Mouse (Mus musculus) liver, embryonic 11.5 days (tissue): ENCODE data around the gene Ppp1r35. TPM values are rescaled to one million over a fixed set of nuclear protein-coding genes. Genes with fewer than 3 reads are reported as not detected.

Experiments
- ATAC-seq: fragments of 200-750 bp; cut with Nextera tagmentation; replicated peaks from 2 replicates; pipeline ENCODE4 v1.8.0; 2017; ENCODE audit warnings: moderate number of reproducible peaks, mild to moderate bottlenecking, moderate TSS enrichment, moderate library complexity; ENCODE audit not compliant: low FRiP score
- DNase-seq: peaks from one replicate; pipeline ENCODE4 v3.0.0-alpha.2; 2017; ENCODE audit warnings: low spot score
- H3K27ac ChIP-seq: fragments of 300-500 bp; sonication (generic); 2 replicates; pipeline ENCODE4 v1.5.1; 2014; ENCODE audit warnings: mild to moderate bottlenecking, low read depth, low read length, control low read depth
- H3K27me3 ChIP-seq: fragments of 300-500 bp; sonication (generic); replicated peaks from 2 replicates; pipeline ENCODE4 v1.6.1; 2014; ENCODE audit warnings: low read length, mixed read lengths; ENCODE audit not compliant: control insufficient read depth, insufficient read depth
- H3K36me3 ChIP-seq: fragments of 300-500 bp; sonication (generic); 2 replicates; pipeline ENCODE4 v1.6.1; 2014; ENCODE audit warnings: mild to moderate bottlenecking, low read length, moderate library complexity, mixed read lengths; ENCODE audit not compliant: control insufficient read depth, insufficient read depth
- H3K4me1 ChIP-seq: fragments of 300-500 bp; sonication (generic); replicated peaks from 2 replicates; pipeline ENCODE4 v1.6.1; 2014; ENCODE audit warnings: low read length, mixed read lengths; ENCODE audit not compliant: control insufficient read depth, insufficient read depth
- H3K4me2 ChIP-seq: fragments of 300-500 bp; sonication (generic); 2 replicates; pipeline ENCODE4 v1.6.1; 2014; ENCODE audit warnings: mild to moderate bottlenecking, control low read depth, moderate library complexity
- H3K4me3 ChIP-seq: fragments of 300-500 bp; sonication (generic); 2 replicates; pipeline ENCODE4 v1.5.1; 2014; ENCODE audit warnings: low read depth, low read length, control low read depth
- H3K9ac ChIP-seq: fragments of 300-500 bp; sonication (generic); 2 replicates; pipeline ENCODE4 v1.6.1; 2014; ENCODE audit warnings: low read depth, low read length, control low read depth
- H3K9me3 ChIP-seq: fragments of 300-500 bp; sonication (generic); 2 replicates; pipeline ENCODE4 v1.6.1; 2016; ENCODE audit warnings: low read length, inconsistent platforms, mixed read lengths; ENCODE audit not compliant: control insufficient read depth
- WGBS: fragments of 180-500 bp; shearing (Covaris S2); extraction: QIAGEN DNeasy Blood & Tissue Kit; methylation state at CpG from one replicate; pipeline ENCODE4 v1.1.7; 2014; 5-methylcytosine and 5-hydroxymethylcytosine counted together
- polyA plus RNA-seq: library from polyadenylated mRNA; unstranded; fragments of >200 nt; fragmentation: Nextera tagmentation; extraction: Ambion mirVana; gene quantifications from 2 replicates; pipeline ENCODE4 v1.2.1, GENCODE M21; 2014

The Ppp1r35 gene
- polyA plus RNA-seq, 1 experiment from 2014 or later = 55.0 TPM

GRCm38 (mm10) chr5:137826421-137826820 is 47.8 kb downstream of the Ppp1r35 start:
- WGBS = 24% methylated on average over 7 of the region's 7 CpGs
- no peak for ATAC-seq
- Histone ChIP-seq H3K27ac (no peak overlapping the region), H3K9me3 (no peaks in the 10 kb centered on the region), H3K9ac (no peak overlapping the region), H3K4me2 (no peak overlapping the region), H3K4me3 (no peak overlapping the region), H3K4me1 (no peaks in the 10 kb centered on the region), H3K36me3 (no peaks in the 10 kb centered on the region), H3K27me3 (no peaks in the 10 kb centered on the region)
- DNase-seq = no peak

DNA sequence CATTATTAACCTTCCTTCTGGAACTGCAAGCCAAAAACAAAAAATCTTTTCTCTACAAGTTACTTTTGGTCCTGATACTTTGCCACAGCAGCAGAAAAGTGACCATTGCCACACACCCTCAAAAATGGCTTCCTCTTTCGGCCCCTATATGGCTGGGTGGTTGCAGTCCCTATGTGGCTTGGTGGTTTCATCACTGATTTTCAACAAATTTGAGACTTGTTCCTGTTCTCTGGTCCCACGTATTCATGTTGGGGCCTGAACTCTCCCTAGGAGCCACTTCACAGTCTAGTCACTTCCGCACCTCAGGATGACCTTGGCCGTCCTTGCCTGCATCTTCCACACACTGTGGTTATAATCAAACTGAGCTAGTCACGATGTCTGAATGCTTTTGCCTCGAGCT is 50.0 kb downstream of the Ppp1r35 start:
- Histone ChIP-seq H3K4me2 (no peak overlapping the region), H3K4me3 (no peak overlapping the region), H3K36me3 (no peaks in the 10 kb centered on the region), H3K4me1 (no peaks in the 10 kb centered on the region), H3K9ac (no peak overlapping the region), H3K9me3 (no peaks in the 10 kb centered on the region), H3K27me3 (no peaks in the 10 kb centered on the region), H3K27ac (no peak overlapping the region)
- 74% methylated on average over 6 of the region's 6 CpGs for WGBS
- ATAC-seq (no peak), DNase-seq (no peak)

Other genes with a start within 250 kb of the Ppp1r35 start
- gene Epo, start 245.6 kb upstream of the Ppp1r35 start, polyA plus RNA-seq = 4.6 and 7.8 TPM in 2 replicates
- 306 and 319 TPM in 2 replicates for gene Gnb2, start 245.3 kb upstream of the Ppp1r35 start, polyA plus RNA-seq
- 0.70 and 0.79 TPM in 2 replicates for gene Actl6b, start 225.3 kb upstream of the Ppp1r35 start, polyA plus RNA-seq
- gene Tfr2, start 209.0 kb upstream of the Ppp1r35 start, polyA plus RNA-seq = 60.5 and 65.4 TPM in 2 replicates
- 58.5 and 59.7 TPM in 2 replicates for gene Mospd3, start 177.8 kb upstream of the Ppp1r35 start, polyA plus RNA-seq
- 43.9 and 49.2 TPM in 2 replicates for gene Pcolce, start 165.1 kb upstream of the Ppp1r35 start, polyA plus RNA-seq
- 0.18 TPM in 1 of 2 replicates, not detected in the other for gene Fbxo24, start 149.8 kb upstream of the Ppp1r35 start, polyA plus RNA-seq
- 46.6 and 54.5 TPM in 2 replicates for gene Lrch4, start 149.7 kb upstream of the Ppp1r35 start, polyA plus RNA-seq
- gene Gm20605, start 149.7 kb upstream of the Ppp1r35 start, polyA plus RNA-seq = 11.6 and 13.2 TPM in 2 replicates
- 7.1 and 11.9 TPM in 2 replicates for gene Sap25, start 137.5 kb upstream of the Ppp1r35 start, polyA plus RNA-seq
- 0.12 and 0.49 TPM in 2 replicates for gene Irs3, start 133.1 kb upstream of the Ppp1r35 start, polyA plus RNA-seq
- gene Agfg2, start 94.1 kb upstream of the Ppp1r35 start, polyA plus RNA-seq = 29.3 and 32.4 TPM in 2 replicates
- 0.39 and 0.43 TPM in 2 replicates for gene Nyap1, start 37.2 kb upstream of the Ppp1r35 start, polyA plus RNA-seq
- gene Tsc22d4, start 33.1 kb upstream of the Ppp1r35 start, polyA plus RNA-seq = 129 and 134 TPM in 2 replicates
- gene Mepce, start 8.8 kb downstream of the Ppp1r35 start, polyA plus RNA-seq = 9.3 and 11.1 TPM in 2 replicates
- 10.2 and 13.1 TPM in 2 replicates for gene Zcwpw1, start 8.9 kb downstream of the Ppp1r35 start, polyA plus RNA-seq
- gene Pilra, start 57.4 kb downstream of the Ppp1r35 start, polyA plus RNA-seq = 1.3 and 1.5 TPM in 2 replicates
- gene Pilrb1, start 79.3 kb downstream of the Ppp1r35 start, polyA plus RNA-seq = 1.5 and 1.6 TPM in 2 replicates
- 1.3 and 2.1 TPM in 2 replicates for gene Pilrb2, start 93.0 kb downstream of the Ppp1r35 start, polyA plus RNA-seq
- 0.79 and 0.95 TPM in 2 replicates for gene Cyp3a13, start 142.8 kb downstream of the Ppp1r35 start, polyA plus RNA-seq
- 0.14 TPM in 1 of 2 replicates, not detected in the other for gene Gjc3, start 184.2 kb downstream of the Ppp1r35 start, polyA plus RNA-seq
- not detected in 2 replicates for gene Azgp1, start 202.7 kb downstream of the Ppp1r35 start, polyA plus RNA-seq
- gene Smok3a, start 242.4 kb downstream of the Ppp1r35 start, polyA plus RNA-seq = not detected in 2 replicates
- not detected in 2 replicates for gene Smok3b, start 242.6 kb downstream of the Ppp1r35 start, polyA plus RNA-seq